Mouse (Mus musculus) intestine, postnatal 0 days (tissue): ENCODE measurements around the gene Rsad1. TPM values are rescaled to one million over a fixed set of nuclear protein-coding genes. Genes with fewer than 3 reads are reported as not detected.

ENCODE experiments used
- ATAC-seq: fragments of 200-750 bp; cut with Nextera tagmentation; 2 replicates; pipeline ENCODE4 v1.8.0; 2017; ENCODE audit warnings: mild to moderate bottlenecking, moderate TSS enrichment, moderate library complexity
- H3K27ac ChIP-seq: fragments of 300-500 bp; sonication (generic); 2 replicates; pipeline ENCODE4 v1.5.1; 2014; ENCODE audit warnings: mild to moderate bottlenecking, low read depth, low read length, moderate library complexity
- H3K27me3 ChIP-seq: fragments of 300-500 bp; sonication (generic); replicated peaks from 2 replicates; pipeline ENCODE4 v1.6.1; 2014; ENCODE audit warnings: low read length, mixed read lengths; ENCODE audit not compliant: control insufficient read depth, insufficient read depth
- H3K36me3 ChIP-seq: fragments of 300-500 bp; sonication (generic); 2 replicates; pipeline ENCODE4 v1.6.1; 2014; ENCODE audit warnings: mild to moderate bottlenecking, moderate library complexity; ENCODE audit not compliant: control insufficient read depth, insufficient read depth
- H3K4me1 ChIP-seq: fragments of 300-500 bp; sonication (generic); replicated peaks from 2 replicates; pipeline ENCODE4 v1.6.1; 2014; ENCODE audit warnings: antibody characterized with exemption, low read length, mixed read lengths; ENCODE audit not compliant: control insufficient read depth, insufficient read depth
- H3K4me2 ChIP-seq: fragments of 300-500 bp; sonication (generic); replicated peaks from 2 replicates; pipeline ENCODE4 v1.6.1; 2014; ENCODE audit warnings: low read depth, mild to moderate bottlenecking, moderate library complexity
- H3K4me3 ChIP-seq: fragments of 300-500 bp; sonication (generic); 2 replicates; pipeline ENCODE4 v1.5.1; 2014; ENCODE audit warnings: low read depth, low read length
- H3K9ac ChIP-seq: fragments of 300-500 bp; sonication (generic); 2 replicates; pipeline ENCODE4 v1.6.1; 2014; ENCODE audit warnings: mild to moderate bottlenecking, low read depth, low read length
- H3K9me3 ChIP-seq: fragments of 300-500 bp; sonication (generic); 2 replicates; pipeline ENCODE4 v1.6.1; 2016; ENCODE audit warnings: mixed run types; ENCODE audit not compliant: control insufficient read depth
- CTCF ChIP-seq: sonication (generic); IDR thresholded peaks from 2 replicates; pipeline ENCODE4 v1.5.1; 2016; ENCODE audit warnings: low read depth, mild to moderate bottlenecking, control low read depth, antibody characterized with exemption, moderate library complexity
- WGBS: fragments of 180-500 bp; shearing (Covaris S2); extraction: QIAGEN DNeasy Blood & Tissue Kit; methylation state at CpG from one replicate; pipeline ENCODE4 v1.1.7; 2014; 5-methylcytosine and 5-hydroxymethylcytosine counted together
- polyA plus RNA-seq: library from polyadenylated mRNA; unstranded; fragments of >200 nt; fragmentation: Nextera tagmentation; extraction: Ambion mirVana; gene quantifications from 2 replicates; pipeline ENCODE4 v1.2.1, GENCODE M21; 2015

The Rsad1 gene
- polyA plus RNA-seq, 1 experiment from 2014 or later, result 1.2 TPM

GRCm38 (mm10) chr11:94580111-94580740, 31.2 kb upstream of the Rsad1 start:
- H3K9me3 ChIP-seq, result no peaks in the 10 kb centered on the region
- 54% methylated on average over 5 of the region's 5 CpGs for WGBS
- no peak overlapping the region for H3K4me2 ChIP-seq
- H3K36me3 ChIP-seq, result no peaks in the 10 kb centered on the region
- TF ChIP-seq CTCF, result no peak
- H3K4me3 ChIP-seq, result no peak overlapping the region
- no peak overlapping the region; the same call in 1 of the 2 replicates for H3K27ac ChIP-seq
- no peaks in the 10 kb centered on the region for H3K27me3 ChIP-seq
- H3K4me1 ChIP-seq, result no peaks in the 10 kb centered on the region; the same call in 1 of the 2 replicates
- H3K9ac ChIP-seq, result no peak overlapping the region
- ATAC-seq, result peak; percentile 39

GRCm38 (mm10) chr11:94576361-94576760, 27.3 kb upstream of the Rsad1 start:
- TF ChIP-seq CTCF, result no peak
- Histone ChIP-seq H3K36me3 (no peaks in the 10 kb centered on the region), H3K27ac (no peak overlapping the region), H3K4me1 (no peaks in the 10 kb centered on the region; the same call in 1 of the 2 replicates), H3K27me3 (no peaks in the 10 kb centered on the region), H3K9ac (no peak overlapping the region), H3K4me2 (no peak overlapping the region), H3K4me3 (no peak overlapping the region), H3K9me3 (no peaks in the 10 kb centered on the region)
- ATAC-seq, result no peak
- WGBS, result 94% methylated on average over 9 of the region's 9 CpGs

GRCm38 (mm10) chr11:94575036-94575435, 26.0 kb upstream of the Rsad1 start:
- no peak for TF ChIP-seq CTCF
- no peak overlapping the region for H3K27ac ChIP-seq
- no peak overlapping the region for H3K4me2 ChIP-seq
- 0 out of 2 replicates have a peak, but pooled peaks cover 5% of the 10 kb centered on the region for H3K36me3 ChIP-seq
- ATAC-seq, result no peak
- no peaks in the 10 kb centered on the region for H3K27me3 ChIP-seq
- no peak overlapping the region for H3K9ac ChIP-seq
- H3K9me3 ChIP-seq, result no peaks in the 10 kb centered on the region
- no peaks in the 10 kb centered on the region; the same call in 1 of the 2 replicates for H3K4me1 ChIP-seq
- 49% methylated on average over 2 of the region's 2 CpGs for WGBS
- no peak overlapping the region for H3K4me3 ChIP-seq

- H3K4me1 ChIP-seq, result no peaks in the 10 kb centered on the region; the same call in 1 of the 2 replicates
- no peak overlapping the region for H3K4me2 ChIP-seq
- WGBS, result 15% methylated on average over 7 of the region's 7 CpGs
- no peak overlapping the region for H3K4me3 ChIP-seq
- TF ChIP-seq CTCF, result no peak; the same call in 1 of the 2 replicates
- no peak overlapping the region for H3K27ac ChIP-seq
- no peak for ATAC-seq
- 0 out of 2 replicates have a peak, but pooled peaks cover 5% of the 10 kb centered on the region for H3K36me3 ChIP-seq
- no peaks in the 10 kb centered on the region for H3K27me3 ChIP-seq
- H3K9me3 ChIP-seq, result no peaks in the 10 kb centered on the region
- no peak overlapping the region for H3K9ac ChIP-seq
Observed at GRCm38 (mm10) chr11:94574560-94574959, 25.5 kb upstream of the Rsad1 start.

- Histone ChIP-seq H3K36me3 (peaks cover 12% of the 10 kb centered on the region; the same call in 1 of the 2 replicates), H3K4me2 (no peak overlapping the region), H3K4me1 (no peaks in the 10 kb centered on the region; the same call in 1 of the 2 replicates), H3K27ac (no peak overlapping the region), H3K27me3 (no peaks in the 10 kb centered on the region), H3K4me3 (no peak overlapping the region), H3K9me3 (no peaks in the 10 kb centered on the region), H3K9ac (no peak overlapping the region)
- TF ChIP-seq CTCF, result no peak
- ATAC-seq, result no peak
- 89% methylated on average over 1 of the region's 1 CpGs for WGBS
Observed at GRCm38 (mm10) chr11:94571850-94572249, 22.8 kb upstream of the Rsad1 start.

- ATAC-seq, result no peak
- Histone ChIP-seq H3K9me3 (no peaks in the 10 kb centered on the region), H3K27me3 (no peaks in the 10 kb centered on the region), H3K4me1 (no peaks in the 10 kb centered on the region; the same call in 1 of the 2 replicates), H3K4me2 (no peak overlapping the region), H3K9ac (no peak overlapping the region), H3K27ac (no peak overlapping the region; the same call in 1 of the 2 replicates), H3K36me3 (peaks cover 12% of the 10 kb centered on the region; the same call in 1 of the 2 replicates), H3K4me3 (no peak overlapping the region)
- no peak for TF ChIP-seq CTCF
- WGBS, result 54% methylated on average over 9 of the region's 9 CpGs
Observed at GRCm38 (mm10) chr11:94570612-94571011, 21.6 kb upstream of the Rsad1 start.
